Mouse (Mus musculus): Measurements from ENCODE around the gene Foxd2.
A peak's percentile ranks its signal among the peaks of the same experiment; 100 is the strongest.

The Foxd2 gene

GRCm38 (mm10) chr4:114908829-114909601 is at the start of gene Foxd2:
Gene Foxd2, minus strand, starts transcription at chr4:114908873.
- peak; percentile 81 to 93 for DNase-seq (ENCODE audit: low spot score in 2 of 2)

- DNase-seq (ENCODE audit: low spot score in 2 of 2) = no peak
Observed at GRCm38 (mm10) chr4:114958231-114958630, 49.6 kb upstream of the Foxd2 start.

- no peak for DNase-seq (ENCODE audit: low spot score in 2 of 2)
Observed at GRCm38 (mm10) chr4:114957403-114957802, 48.7 kb upstream of the Foxd2 start.

GRCm38 (mm10) chr4:114953172-114953571 is 44.5 kb upstream of the Foxd2 start:
- no peak for DNase-seq (ENCODE audit: low spot score in 2 of 2)

- DNase-seq (ENCODE audit: low spot score in 2 of 2) = no peak
Observed at GRCm38 (mm10) chr4:114947852-114948481, 39.3 kb upstream of the Foxd2 start.

- peak; percentile 55 to 81 for DNase-seq (ENCODE audit: low spot score in 2 of 2)
Observed at GRCm38 (mm10) chr4:114947395-114947794, 38.7 kb upstream of the Foxd2 start.

GRCm38 (mm10) chr4:114946416-114946815 is 37.7 kb upstream of the Foxd2 start:
- DNase-seq (ENCODE audit: low spot score in 2 of 2) = no peak

- DNase-seq (ENCODE audit: low spot score in 2 of 2) = no peak
Observed at GRCm38 (mm10) chr4:114945021-114945420, 36.3 kb upstream of the Foxd2 start.

GRCm38 (mm10) chr4:114942583-114942982 is 33.9 kb upstream of the Foxd2 start:
- no peak for DNase-seq (ENCODE audit: low spot score in 2 of 2)

GRCm38 (mm10) chr4:114942112-114942511 is 33.4 kb upstream of the Foxd2 start:
- DNase-seq (ENCODE audit: low spot score in 2 of 2) = no peak

GRCm38 (mm10) chr4:114941311-114941710 is 32.6 kb upstream of the Foxd2 start:
- DNase-seq (ENCODE audit: low spot score in 2 of 2) = no peak

GRCm38 (mm10) chr4:114938248-114938647 is 29.6 kb upstream of the Foxd2 start:
- no peak for DNase-seq (ENCODE audit: low spot score in 2 of 2)

- no peak for DNase-seq (ENCODE audit: low spot score in 2 of 2)
Observed at GRCm38 (mm10) chr4:114937459-114938047, 28.9 kb upstream of the Foxd2 start.

- no peak for DNase-seq (ENCODE audit: low spot score in 2 of 2)
Observed at GRCm38 (mm10) chr4:114934188-114934587, 25.5 kb upstream of the Foxd2 start.

GRCm38 (mm10) chr4:114932747-114933146 is 24.1 kb upstream of the Foxd2 start:
- DNase-seq (ENCODE audit: low spot score in 2 of 2) = no peak

GRCm38 (mm10) chr4:114929155-114929554 is 20.5 kb upstream of the Foxd2 start:
- no peak for DNase-seq (ENCODE audit: low spot score in 2 of 2)

GRCm38 (mm10) chr4:114925917-114926312 is 17.2 kb upstream of the Foxd2 start, which contains the start of gene Foxe3:
Gene Foxe3, minus strand, starts transcription at chr4:114926013.
- no peak for DNase-seq (ENCODE audit: low spot score in 2 of 2)

- DNase-seq (ENCODE audit: low spot score in 2 of 2) = peak in 1 of 2 experiments; percentile 21
Observed at GRCm38 (mm10) chr4:114924971-114925916, 16.6 kb upstream of the Foxd2 start.

GRCm38 (mm10) chr4:114917091-114917490 is 8.4 kb upstream of the Foxd2 start:
- peak in 1 of 2 experiments; percentile 61 for DNase-seq (ENCODE audit: low spot score in 2 of 2)

- no peak for DNase-seq (ENCODE audit: low spot score in 2 of 2)
Observed at GRCm38 (mm10) chr4:114916056-114916455, 7.4 kb upstream of the Foxd2 start.

GRCm38 (mm10) chr4:114913594-114913962 is 4.9 kb upstream of the Foxd2 start:
- DNase-seq (ENCODE audit: low spot score in 2 of 2) = peak in 1 of 2 experiments; percentile 55

All from spleen, postnatal 10 days (tissue).